Mouse (Mus musculus): ENCODE results near the gene Fam227b. TPM values are rescaled to one million over a fixed set of nuclear protein-coding genes. Genes with fewer than 3 reads are reported as not detected.

The Fam227b gene
- total and polyA plus RNA-seq, 3 experiments: 0.20 TPM; not detected in 2

- DNase-seq: peak; percentile 60
Observed at GRCm38 (mm10) chr2:126006088-126006487, 145.7 kb downstream of the Fam227b start.

- DNase-seq: no peak
Observed at GRCm38 (mm10) chr2:126002291-126002690, 149.5 kb downstream of the Fam227b start.

DNA sequence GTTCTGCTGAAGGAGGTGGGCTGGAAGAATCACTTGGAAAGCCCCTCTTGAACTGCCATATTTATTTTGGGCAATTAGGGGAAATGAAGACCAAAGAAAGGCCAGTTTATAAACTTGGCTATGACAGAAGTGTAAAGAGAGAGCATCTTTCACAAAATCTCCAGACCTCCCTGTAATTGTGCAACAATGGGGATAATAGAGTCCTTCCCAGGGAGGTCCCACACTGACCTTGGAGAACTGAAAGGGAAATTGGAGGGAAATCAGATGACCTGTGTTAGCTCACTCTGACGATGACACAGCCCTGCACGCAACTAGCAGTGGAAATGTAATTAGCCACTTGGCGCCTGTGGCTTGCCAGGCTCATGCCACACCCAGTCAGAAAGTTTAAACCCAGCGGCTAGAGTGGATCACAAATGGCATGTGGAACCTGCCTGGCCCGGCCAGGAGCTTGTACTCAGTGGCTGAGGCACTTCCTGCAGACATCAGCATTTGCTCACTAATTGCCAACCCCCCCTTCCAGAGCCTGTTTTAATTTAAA lies 175.9 kb downstream of the Fam227b start:
- DNase-seq: peak; percentile 40

DNA sequence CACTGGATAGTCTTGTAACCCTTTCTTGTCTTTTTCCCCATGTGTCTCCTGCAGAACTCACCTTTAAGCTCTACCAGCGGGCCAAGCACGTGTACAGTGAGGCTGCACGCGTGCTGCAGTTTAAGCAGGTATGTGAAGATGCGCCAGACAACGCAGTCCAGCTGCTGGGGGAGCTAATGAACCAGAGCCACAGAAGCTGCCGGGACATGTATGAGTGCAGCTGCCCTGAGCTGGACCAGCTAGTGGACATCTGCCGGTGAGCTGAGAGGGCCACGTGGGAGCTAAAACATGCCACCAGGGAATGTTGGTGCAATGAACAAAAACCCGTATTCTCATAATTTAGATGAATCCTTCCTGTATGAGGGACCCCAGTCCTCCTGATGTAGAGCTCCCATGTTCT lies 176.6 kb downstream of the Fam227b start:
- DNase-seq: no peak

- DNase-seq: no peak
Observed at GRCm38 (mm10) chr2:125973207-125973606, 178.6 kb downstream of the Fam227b start.

DNA sequence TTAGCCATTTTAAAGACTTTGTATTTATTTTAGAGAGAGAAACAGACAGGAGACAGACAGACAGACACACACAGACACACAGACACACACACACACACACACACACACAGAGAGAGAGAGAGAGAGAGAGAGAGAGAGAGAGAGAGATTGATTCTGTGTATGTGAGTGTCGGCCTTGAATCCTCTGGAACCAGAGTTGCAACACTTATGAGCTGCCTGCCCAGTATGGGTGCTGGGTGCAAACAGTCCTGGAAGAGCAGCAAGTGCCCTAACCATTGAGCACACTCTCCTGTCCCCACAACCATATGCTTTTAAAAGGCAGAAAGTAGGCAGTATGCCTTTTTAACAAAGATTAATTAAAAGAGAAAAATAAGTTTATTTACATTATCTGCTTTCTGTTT lies 183.0 kb downstream of the Fam227b start:
- DNase-seq: peak; percentile 49

DNA sequence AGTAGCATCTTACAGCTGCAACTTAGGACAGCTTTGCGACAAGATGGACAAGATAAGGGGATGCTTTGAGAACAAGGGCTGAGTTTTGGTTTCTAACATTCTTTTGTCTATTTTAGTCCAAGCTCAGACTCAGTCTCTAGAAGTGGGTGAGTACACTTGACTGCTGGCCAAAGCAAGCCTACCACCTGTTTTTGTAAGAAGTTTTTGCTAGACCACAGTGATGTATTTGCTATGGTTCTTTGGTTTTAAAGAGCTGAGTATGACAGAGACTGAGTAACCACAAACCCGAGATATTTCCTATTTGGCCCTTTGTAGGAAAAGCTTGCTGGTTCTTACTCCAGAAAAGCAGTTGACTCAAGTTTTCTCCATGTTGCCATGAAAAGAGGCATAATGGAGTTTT lies 203.6 kb downstream of the Fam227b start:
- DNase-seq: no peak

DNA sequence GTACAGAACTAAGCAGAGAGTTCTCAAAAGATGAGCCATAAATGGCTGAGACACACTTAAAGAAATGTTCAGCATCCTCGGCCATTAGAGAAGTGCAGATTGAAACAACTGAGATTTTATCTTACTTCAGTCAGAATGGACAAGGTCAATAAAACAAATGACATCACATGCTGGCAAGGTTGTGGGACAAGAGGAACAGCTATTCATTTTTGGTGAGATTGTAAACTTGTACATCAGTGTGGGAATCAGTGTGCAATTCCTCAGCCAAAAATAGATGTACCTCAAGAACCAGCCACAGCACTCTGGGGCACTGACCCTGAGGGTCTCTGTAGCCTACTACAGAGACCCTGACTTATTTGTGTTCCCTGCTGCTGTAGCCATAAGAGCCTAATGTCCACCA lies 208.5 kb downstream of the Fam227b start:
- DNase-seq: peak; percentile 65

GRCm38 (mm10) chr2:125941111-125941785 lies 210.6 kb downstream of the Fam227b start:
- peak; percentile 81 for DNase-seq

GRCm38 (mm10) chr2:125938993-125939642 lies 212.7 kb downstream of the Fam227b start:
- peak; percentile 37 for DNase-seq

- DNase-seq: no peak
Observed at GRCm38 (mm10) chr2:125936396-125936795, 215.4 kb downstream of the Fam227b start.

DNA sequence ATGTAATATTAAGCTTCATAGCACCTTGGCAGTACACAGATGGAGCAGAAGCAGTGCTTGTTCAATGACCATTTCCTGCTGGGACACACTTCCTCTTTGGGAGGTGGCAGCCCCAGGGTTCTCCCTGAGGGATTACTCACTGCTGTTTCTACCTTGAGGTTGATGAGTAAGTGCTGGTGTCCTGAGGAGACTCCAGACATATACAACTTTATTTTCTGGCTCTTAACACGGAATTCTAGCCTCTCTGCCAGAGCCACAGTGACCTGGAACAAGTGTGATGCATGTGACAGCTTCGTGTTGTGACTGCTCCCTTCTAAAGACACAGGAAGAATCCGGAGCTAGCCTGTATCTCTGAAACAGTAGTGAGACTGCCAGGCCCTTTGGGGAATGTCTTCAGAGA lies 217.8 kb downstream of the Fam227b start:
- peak; percentile 66 for DNase-seq

Other genes starting within 250 kb of the Fam227b start
- 1 to 10 TPM; 1.1 to 1.2 TPM for gene Fgf7, start 117.3 kb downstream of the Fam227b start, total RNA-seq (2021)
- 0.08 and 0.30 TPM in 2 replicates for gene Fgf7, start 117.3 kb downstream of the Fam227b start, polyA plus RNA-seq (2012; rRNA removed)
- gene Dtwd1, start 137 bp upstream of the Fam227b start, total RNA-seq (2021): 10 to 100 TPM in 1 of 2 experiments, 1 to 10 TPM in 1; 9.3 to 11.2 TPM
- gene Dtwd1, start 137 bp upstream of the Fam227b start, polyA plus RNA-seq (2012; rRNA removed): 0.40 and 0.57 TPM in 2 replicates
- gene Gm17555, start 63.1 kb upstream of the Fam227b start, total RNA-seq (2021): not detected
- gene Gm17555, start 63.1 kb upstream of the Fam227b start, polyA plus RNA-seq (2012; rRNA removed): not detected in 2 replicates